Mouse (Mus musculus) embryonic stem cell, embryonic (primary cell): Measurements from ENCODE around the gene Gm7694.

Source experiments
- CTCF ChIA-PET, 4 experiments: fragments of 300-600 bp in 2 of 4; fragments of 350-600 bp in 2 of 4; sonication (Branson Sonifier 250); formaldehyde crosslinking; loops; one replicate each; lab custom pipeline; 2022; ENCODE audit warnings: inconsistent platforms in 2 of 4; lab: Charles Lee
- POLR2A ChIA-PET, 4 experiments: fragments of 300-600 bp in 2 of 4; fragments of 350-600 bp in 2 of 4; sonication (Branson Sonifier 250); formaldehyde crosslinking; loops; one replicate each; lab custom pipeline; 2022; ENCODE audit warnings: antibody characterized with exemption in 4 of 4, inconsistent platforms in 1 of 4; lab: Charles Lee

Gm7694 gene

GRCm38 (mm10) chr1:170306232-170306631, at the start of gene Gm7694:
Gene Gm7694, minus strand, starts transcription at chr1:170306332.
- POLR2A ChIA-PET, result no interaction called here
- CTCF ChIA-PET, result no interaction called here

GRCm38 (mm10) chr1:170353335-170353734, 47.2 kb upstream of the Gm7694 start:
- POLR2A ChIA-PET, result no interaction called here
- CTCF ChIA-PET, result no interaction called here

DNA sequence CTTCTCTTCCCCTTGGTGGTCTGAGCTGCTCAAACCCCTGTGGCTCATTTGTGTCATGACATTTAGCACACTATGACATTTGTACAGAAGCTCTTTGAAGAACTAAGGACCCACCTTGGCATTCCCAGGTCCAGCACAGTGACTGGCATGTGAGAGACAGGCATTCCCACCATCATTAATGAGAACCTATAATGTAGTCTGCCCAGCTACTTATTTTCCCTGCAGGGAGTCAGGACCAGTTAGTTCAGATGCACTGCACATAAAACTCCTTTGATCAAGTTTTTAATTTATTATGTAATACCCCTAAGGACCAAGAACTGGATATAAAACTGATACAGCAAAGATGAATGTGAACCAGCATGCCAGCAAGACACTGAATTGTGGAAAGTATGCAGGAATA, 44.9 kb upstream of the Gm7694 start:
- ChIA-PET CTCF (no interaction called here), POLR2A (no interaction called here)

DNA sequence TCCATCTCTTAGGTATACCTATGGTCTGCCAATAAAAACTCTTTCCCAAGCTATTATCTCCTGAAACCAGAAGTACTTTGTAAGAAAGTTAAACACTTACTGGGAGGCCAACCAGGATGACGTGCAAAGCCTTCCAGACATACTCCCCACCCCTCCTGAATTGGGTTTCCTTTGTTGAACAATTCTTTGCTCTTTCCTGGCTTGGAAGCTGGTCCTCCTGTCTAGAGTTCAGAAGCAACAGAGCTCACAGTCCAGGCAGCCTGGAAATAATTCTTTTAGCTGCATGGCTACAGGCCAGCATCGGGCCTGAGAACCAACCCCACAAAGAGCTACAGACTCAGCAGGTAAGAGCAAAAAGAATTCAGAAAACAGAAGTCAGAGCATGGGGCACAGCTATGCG, 40.1 kb upstream of the Gm7694 start:
- CTCF ChIA-PET, result no interaction called here
- POLR2A ChIA-PET, result no interaction called here

DNA sequence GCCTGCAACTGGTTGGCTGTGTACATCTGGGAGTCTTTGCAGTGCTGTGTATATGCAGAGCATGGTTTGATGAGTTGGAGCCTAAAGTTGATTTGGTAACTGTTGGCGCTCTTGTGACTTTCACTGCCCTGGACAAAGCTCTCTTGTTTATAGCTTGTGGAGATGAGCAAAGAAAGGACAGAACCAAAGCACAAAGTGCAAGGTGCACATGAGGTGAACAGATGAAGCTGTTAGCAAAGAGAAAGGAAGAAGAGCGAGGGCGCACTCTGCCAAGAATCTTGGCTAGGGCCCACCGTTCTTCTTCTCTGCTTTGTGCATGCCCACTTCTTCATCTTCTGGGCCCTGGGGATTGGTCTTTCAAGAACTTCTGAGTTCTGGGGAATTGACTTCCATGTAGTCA, 37.8 kb upstream of the Gm7694 start:
- ChIA-PET POLR2A (no interaction called here), CTCF (no interaction called here)

- POLR2A ChIA-PET, result no interaction called here
- CTCF ChIA-PET, result interaction anchor here in 2 of 4 experiments (0.6 to 0.9 kb wide), 2 partner anchors 41 to 151 kb away, joined by 3 read pairs; no protein-coding TSS in a partner anchor
Observed at GRCm38 (mm10) chr1:170343081-170343480, 36.9 kb upstream of the Gm7694 start.

DNA sequence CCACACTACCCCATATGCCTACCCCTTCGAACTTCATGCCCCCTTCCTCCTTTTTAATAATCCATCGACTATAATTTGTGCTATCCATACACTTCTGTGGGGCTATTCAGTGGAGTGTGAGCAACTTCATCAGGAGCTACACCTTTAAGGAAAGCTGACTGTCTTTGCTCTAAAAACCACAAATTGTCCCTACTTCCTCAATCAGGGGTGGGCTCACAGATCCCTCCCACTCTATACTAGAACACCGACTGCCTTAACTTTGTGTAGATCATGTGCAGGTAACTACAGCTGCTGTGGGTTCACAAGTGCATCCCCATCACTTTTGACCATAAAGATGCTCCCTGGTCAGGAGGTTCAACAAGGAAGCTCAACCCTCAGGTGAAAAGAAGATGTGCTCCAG, 33.8 kb upstream of the Gm7694 start:
- CTCF ChIA-PET, result no interaction called here
- POLR2A ChIA-PET, result no interaction called here

DNA sequence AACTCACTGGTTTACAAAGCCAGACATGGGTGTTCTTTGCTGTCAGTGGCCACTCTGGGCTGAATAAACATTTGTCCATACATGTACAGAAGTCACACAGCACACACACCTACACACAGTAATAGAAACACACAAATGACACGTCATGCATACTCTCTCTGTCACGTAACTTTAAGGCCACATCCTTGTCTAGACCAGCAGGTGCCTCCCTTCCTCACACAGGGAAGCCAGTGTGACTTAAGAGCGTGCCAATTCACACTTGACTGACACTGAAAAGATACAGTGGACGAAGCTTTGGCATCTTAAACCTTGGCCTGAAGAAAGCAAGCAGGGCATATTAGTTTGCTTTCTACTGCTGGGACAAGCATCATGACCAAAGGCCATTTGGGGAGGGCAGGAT, 26.6 kb upstream of the Gm7694 start:
- ChIA-PET POLR2A (no interaction called here), CTCF (no interaction called here)

DNA sequence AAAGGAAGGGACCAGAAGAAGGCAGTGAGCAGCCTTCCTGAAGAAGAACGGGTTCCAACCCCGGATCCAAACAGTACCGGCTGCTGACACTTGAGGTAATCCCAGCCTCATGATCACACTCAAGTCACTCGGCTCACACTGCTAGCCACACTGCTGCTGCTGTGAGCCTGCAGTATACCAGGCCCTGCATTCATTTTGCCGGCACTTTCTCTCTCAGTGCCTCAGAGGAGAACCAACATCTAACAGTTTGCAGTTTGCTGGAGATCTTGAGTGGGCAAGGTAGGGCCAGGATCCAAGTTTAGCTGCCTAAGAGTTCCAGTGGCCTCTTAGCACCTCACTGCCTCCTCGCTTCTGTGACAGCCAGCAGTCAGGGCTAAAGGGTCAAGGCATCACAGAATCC, 25.8 kb upstream of the Gm7694 start:
- POLR2A ChIA-PET, result no interaction called here
- CTCF ChIA-PET, result no interaction called here

- ChIA-PET CTCF (no interaction called here), POLR2A (no interaction called here)
Observed at GRCm38 (mm10) chr1:170325277-170325676, 19.1 kb upstream of the Gm7694 start.

- ChIA-PET CTCF (no interaction called here), POLR2A (interaction anchor here in 1 of 4 experiments (0.6 kb wide), 1 partner anchor 1888 kb away, joined by 3 read pairs; no protein-coding TSS in a partner anchor)
Observed at GRCm38 (mm10) chr1:170324312-170324711, 18.2 kb upstream of the Gm7694 start.

GRCm38 (mm10) chr1:170323001-170323400, 16.9 kb upstream of the Gm7694 start:
- POLR2A ChIA-PET, result no interaction called here
- CTCF ChIA-PET, result no interaction called here

- POLR2A ChIA-PET, result no interaction called here
- CTCF ChIA-PET, result no interaction called here
Observed at GRCm38 (mm10) chr1:170322046-170322445, 15.9 kb upstream of the Gm7694 start.

DNA sequence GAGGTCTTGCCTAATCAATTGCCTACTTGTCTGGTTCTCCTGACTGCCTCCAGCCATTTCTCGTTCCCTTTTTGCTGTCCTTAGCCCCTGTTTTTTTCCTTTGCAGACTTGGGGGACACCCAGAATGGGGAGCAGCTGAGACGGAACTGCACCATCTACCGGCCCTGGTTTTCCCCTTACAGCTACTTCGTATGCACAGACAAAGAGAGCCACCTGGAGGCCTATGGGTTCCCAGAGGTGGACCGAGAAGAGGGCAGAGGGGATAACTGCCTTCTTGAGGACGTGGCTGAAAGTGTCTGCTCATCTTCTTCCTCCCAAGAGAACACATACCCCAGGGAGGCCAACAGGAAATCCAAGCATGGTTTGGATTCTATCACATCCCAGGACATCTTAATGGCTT, 5.3 kb upstream of the Gm7694 start:
- CTCF ChIA-PET, result no interaction called here
- POLR2A ChIA-PET, result no interaction called here

DNA sequence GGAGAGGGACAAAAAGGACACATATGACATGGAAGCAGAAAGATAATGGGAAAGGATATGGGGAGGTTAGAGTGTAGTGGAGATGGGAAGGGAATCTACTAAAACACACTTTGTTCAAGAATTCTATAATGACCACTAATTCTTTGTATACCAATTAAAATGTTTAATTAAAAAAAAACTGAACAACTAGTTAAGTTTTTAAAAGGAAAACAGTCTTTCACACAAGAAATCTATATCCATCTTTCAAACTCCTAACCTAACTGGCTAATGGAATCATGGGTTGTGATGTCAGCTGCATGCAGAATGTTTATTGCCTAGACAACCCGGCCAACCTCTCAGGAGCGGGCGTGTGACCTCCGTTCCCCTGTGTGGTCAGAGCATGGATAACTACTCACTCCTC, 2.4 kb upstream of the Gm7694 start, which contains the start of gene Spata46:
Gene Spata46 (plus strand): TSS at position 301 of the 400 bp plus-strand sequence.
- POLR2A ChIA-PET, result no interaction called here
- CTCF ChIA-PET, result no interaction called here

- POLR2A ChIA-PET, result no interaction called here
- CTCF ChIA-PET, result no interaction called here
Observed at GRCm38 (mm10) chr1:170305002-170305401, 1.1 kb downstream of the Gm7694 start.

DNA sequence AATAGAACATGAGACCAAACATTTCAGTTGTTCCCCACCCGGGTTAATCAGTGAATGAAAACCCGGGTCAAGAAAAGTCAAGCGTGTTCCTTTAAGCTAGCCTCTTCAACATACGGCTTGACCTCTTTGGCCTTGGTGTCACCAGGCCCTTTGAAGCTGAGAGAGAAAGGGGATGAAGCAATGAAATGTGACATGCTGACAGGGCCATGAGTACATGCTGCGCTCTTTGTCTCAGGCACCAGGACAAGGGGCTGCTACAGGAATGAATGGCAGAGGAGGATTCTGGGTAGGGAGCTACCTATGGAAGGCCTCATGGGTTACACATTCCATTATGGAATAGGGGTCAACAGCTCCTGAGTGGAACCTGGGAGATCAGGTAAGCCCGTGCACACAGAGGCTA, 3.0 kb downstream of the Gm7694 start:
- CTCF ChIA-PET, result no interaction called here
- POLR2A ChIA-PET, result interaction anchor here in 1 of 4 experiments (0.6 kb wide), 1 partner anchor 376 kb away, joined by 3 read pairs; no protein-coding TSS in a partner anchor

DNA sequence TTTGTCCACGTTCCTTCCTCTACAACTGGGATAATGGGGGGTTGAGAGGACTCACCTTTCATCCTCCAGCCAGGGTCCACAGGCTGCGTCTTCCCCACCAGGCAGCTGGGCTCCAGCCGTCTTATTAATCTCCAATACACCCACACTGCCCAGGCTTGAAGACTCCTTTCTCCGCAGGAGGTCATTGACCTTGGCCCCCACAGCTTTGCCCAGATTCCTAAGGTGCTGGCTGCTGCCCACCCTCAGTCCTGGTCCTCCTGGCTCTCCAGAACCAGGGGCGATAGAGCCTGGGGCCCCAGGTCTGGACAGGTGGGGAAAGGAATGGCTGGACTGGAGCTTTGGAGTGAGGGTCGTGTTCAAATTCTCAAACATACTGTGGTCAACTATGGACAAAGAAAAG, 3.7 kb downstream of the Gm7694 start:
- ChIA-PET POLR2A (interaction anchor here in 2 of 4 experiments (0.6 to 0.7 kb wide), 2 partner anchors 248 to 376 kb away, joined by 3 to 4 read pairs; no protein-coding TSS in a partner anchor), CTCF (interaction anchor here in 1 of 4 experiments (0.6 to 1.0 kb wide), 3 partner anchors 40 to 311 kb away, joined by 3 to 5 read pairs (median 3); no protein-coding TSS in a partner anchor)

GRCm38 (mm10) chr1:170301686-170302085, 4.4 kb downstream of the Gm7694 start:
- CTCF ChIA-PET, result interaction anchor here in 2 of 4 experiments (0.7 to 1.0 kb wide), 2 partner anchors 299 to 311 kb away, joined by 3 to 6 read pairs; no protein-coding TSS in a partner anchor
- POLR2A ChIA-PET, result no interaction called here

GRCm38 (mm10) chr1:170299496-170299895, 6.6 kb downstream of the Gm7694 start:
- CTCF ChIA-PET, result no interaction called here

DNA sequence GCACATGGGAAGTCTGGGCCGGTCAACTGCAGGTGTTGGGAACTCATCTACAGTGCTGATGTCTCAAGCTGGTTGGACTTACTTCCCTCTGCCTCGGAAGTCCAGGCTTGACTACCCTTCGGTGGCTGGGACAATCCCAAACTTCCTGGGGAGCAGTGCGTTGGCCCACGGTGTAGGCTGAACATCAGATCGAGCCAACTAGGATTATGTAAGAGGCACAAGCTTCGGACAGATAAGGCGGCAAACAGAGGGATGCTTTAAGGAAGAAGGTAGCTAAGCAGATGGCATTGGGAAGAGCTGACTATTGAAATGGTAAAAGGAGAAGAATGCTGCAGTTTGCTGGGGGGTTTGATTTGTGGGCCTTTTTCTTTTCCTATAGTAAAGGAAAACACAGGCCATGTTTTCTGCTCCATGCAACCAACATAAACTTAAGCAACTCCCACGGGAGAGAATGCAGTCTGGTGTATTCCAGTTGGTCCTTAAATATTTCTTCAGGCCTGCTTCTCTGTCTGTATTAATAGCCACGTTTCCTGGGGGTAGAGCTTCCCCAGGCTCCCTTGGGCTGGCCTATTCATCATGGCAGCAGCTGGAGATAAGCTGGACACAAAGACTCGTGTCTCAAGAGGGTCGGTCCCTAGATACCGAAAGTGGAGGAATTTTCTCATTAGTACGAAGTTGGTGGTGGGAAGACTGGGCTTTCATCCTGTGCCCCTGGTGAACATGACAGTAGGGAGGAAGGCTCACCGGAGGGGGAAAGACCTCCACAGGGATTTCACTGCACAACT, 11.2 kb downstream of the Gm7694 start:
- POLR2A ChIA-PET, result no interaction called here
- CTCF ChIA-PET, result interaction anchor here in 2 of 4 experiments (0.6 to 1.8 kb wide), 2 partner anchors 218 to 318 kb away, joined by 5 to 6 read pairs; no protein-coding TSS in a partner anchor

More at GRCm38 (mm10) chr1:170299496-170299895, 6.6 kb downstream of the Gm7694 start:
- POLR2A ChIA-PET, result no interaction called here
